Mouse (Mus musculus): Measurements from ENCODE around the gene Pou2f2. TPM values are rescaled to one million over a fixed set of nuclear protein-coding genes. Genes with fewer than 3 reads are reported as not detected.
A peak's percentile ranks its signal among the peaks of the same experiment; 100 is the strongest.

Gene Pou2f2
- polyA plus RNA-seq, 1 experiment from 2014 or later, result 1.0 TPM

GRCm38 (mm10) chr7:25088968-25089367, 90.6 kb downstream of the Pou2f2 start:
- no peak for ATAC-seq
- WGBS, result 22% methylated on average over 11 of the region's 11 CpGs
- no peaks in the 10 kb centered on the region for H3K9me3 ChIP-seq (ENCODE audit: control insufficient read depth, low read length)

DNA sequence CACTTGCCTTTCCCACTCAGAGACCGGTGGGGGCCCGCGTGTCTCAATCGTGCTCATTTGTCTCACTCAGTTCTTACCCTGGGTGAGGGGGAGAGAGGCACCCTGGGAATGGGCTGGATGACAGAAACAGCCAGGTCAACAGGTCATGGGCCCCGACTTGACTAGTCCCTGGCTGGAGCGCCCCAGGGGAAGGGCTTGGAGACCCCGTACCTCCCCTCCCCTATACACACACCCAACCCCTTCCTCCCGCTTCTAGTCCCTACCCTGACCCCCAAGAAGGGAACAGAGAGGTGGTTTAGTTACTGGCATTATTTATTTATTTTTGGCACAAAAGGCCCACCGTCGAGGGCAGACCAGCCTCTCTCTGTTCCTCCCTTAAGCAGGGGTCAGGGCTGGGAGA, 91.0 kb downstream of the Pou2f2 start:
- 19% methylated on average over 10 of the region's 10 CpGs for WGBS
- ATAC-seq, result no peak
- H3K9me3 ChIP-seq (ENCODE audit: control insufficient read depth, low read length), result no peaks in the 10 kb centered on the region
- H3K36me3 ChIP-seq (ENCODE audit: control insufficient read depth, insufficient read depth, low read length), result peaks cover 4% of the 10 kb centered on the region; the same call in 1 of the 2 replicates
- no peak overlapping the region for H3K27ac ChIP-seq (ENCODE audit: low read length)
- 0 out of 2 replicates have a peak overlapping the region, but pooled peaks have one; percentile 9 for H3K9ac ChIP-seq (ENCODE audit: low read depth, low read length)
- no peak overlapping the region for H3K4me2 ChIP-seq (ENCODE audit: low read depth, low read length)
- H3K27me3 ChIP-seq (replicated peaks; ENCODE audit: control insufficient read depth, insufficient read depth, low read length), result no peaks in the 10 kb centered on the region
- peaks cover 8% of the 10 kb centered on the region; the same call in 1 of the 2 replicates for H3K4me1 ChIP-seq (ENCODE audit: control insufficient read depth, insufficient read depth, low read length)
- H3K4me3 ChIP-seq (ENCODE audit: low read length), result no peak overlapping the region

More at GRCm38 (mm10) chr7:25088968-25089367, 90.6 kb downstream of the Pou2f2 start:
- H3K27ac ChIP-seq (ENCODE audit: low read length), result no peak overlapping the region
- H3K9ac ChIP-seq (ENCODE audit: low read depth, low read length), result 0 out of 2 replicates have a peak overlapping the region, but pooled peaks have one; percentile 9
- peaks cover 8% of the 10 kb centered on the region; the same call in 1 of the 2 replicates for H3K4me1 ChIP-seq (ENCODE audit: control insufficient read depth, insufficient read depth, low read length)
- no peaks in the 10 kb centered on the region for H3K27me3 ChIP-seq (replicated peaks; ENCODE audit: control insufficient read depth, insufficient read depth, low read length)
- H3K4me3 ChIP-seq (ENCODE audit: low read length), result no peak overlapping the region
- H3K4me2 ChIP-seq (ENCODE audit: low read depth, low read length), result no peak overlapping the region
- peaks cover under 1% of the 10 kb centered on the region; the same call in 1 of the 2 replicates for H3K36me3 ChIP-seq (ENCODE audit: control insufficient read depth, insufficient read depth, low read length)

DNA sequence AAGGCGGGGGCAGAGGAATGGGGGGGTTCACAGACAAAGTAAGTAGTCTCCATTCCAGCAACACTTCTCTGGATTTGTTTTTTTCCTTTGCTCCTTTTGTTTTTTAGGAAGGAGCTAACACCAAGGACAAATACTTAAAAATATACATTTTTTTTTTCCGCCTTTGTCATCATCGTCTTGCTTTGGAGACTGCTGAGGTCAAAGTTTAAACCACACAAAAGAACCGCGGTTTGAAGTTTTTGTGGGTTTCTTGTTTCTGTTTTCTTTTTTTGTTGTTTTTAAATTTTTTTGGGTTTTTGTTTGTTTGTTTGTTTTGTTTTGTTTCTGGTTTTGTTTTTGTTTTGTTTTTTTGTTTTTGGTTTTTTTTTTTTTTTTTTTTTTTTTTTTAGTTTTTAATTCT, 91.6 kb downstream of the Pou2f2 start:
- Histone ChIP-seq H3K4me2 (ENCODE audit: low read depth, low read length) (no peak overlapping the region), H3K9ac (ENCODE audit: low read depth, low read length) (no peak overlapping the region), H3K4me3 (ENCODE audit: low read length) (no peak overlapping the region), H3K36me3 (ENCODE audit: control insufficient read depth, insufficient read depth, low read length) (peaks cover 5% of the 10 kb centered on the region; the same call in 1 of the 2 replicates), H3K9me3 (ENCODE audit: control insufficient read depth, low read length) (no peaks in the 10 kb centered on the region), H3K27ac (ENCODE audit: low read length) (no peak overlapping the region), H3K4me1 (ENCODE audit: control insufficient read depth, insufficient read depth, low read length) (peaks cover 8% of the 10 kb centered on the region; the same call in 1 of the 2 replicates), H3K27me3 (replicated peaks; ENCODE audit: control insufficient read depth, insufficient read depth, low read length) (no peaks in the 10 kb centered on the region)
- WGBS, result 70% methylated on average over 5 of the region's 5 CpGs
- ATAC-seq, result no peak

- H3K27ac ChIP-seq (ENCODE audit: low read length), result no peak overlapping the region
- H3K36me3 ChIP-seq (ENCODE audit: control insufficient read depth, insufficient read depth, low read length), result peaks cover 11% of the 10 kb centered on the region; the same call in 1 of the 2 replicates
- H3K4me3 ChIP-seq (ENCODE audit: low read length), result no peak overlapping the region
- H3K4me2 ChIP-seq (ENCODE audit: low read depth, low read length), result no peak overlapping the region
- H3K4me1 ChIP-seq (ENCODE audit: control insufficient read depth, insufficient read depth, low read length), result peaks cover 8% of the 10 kb centered on the region; the same call in 1 of the 2 replicates
- H3K9ac ChIP-seq (ENCODE audit: low read depth, low read length), result no peak overlapping the region
- ATAC-seq, result no peak
- H3K9me3 ChIP-seq (ENCODE audit: control insufficient read depth, low read length), result no peaks in the 10 kb centered on the region
- 68% methylated on average over 10 of the region's 10 CpGs for WGBS
- no peaks in the 10 kb centered on the region for H3K27me3 ChIP-seq (replicated peaks; ENCODE audit: control insufficient read depth, insufficient read depth, low read length)
Measured at GRCm38 (mm10) chr7:25087256-25087912, 92.1 kb downstream of the Pou2f2 start.

DNA sequence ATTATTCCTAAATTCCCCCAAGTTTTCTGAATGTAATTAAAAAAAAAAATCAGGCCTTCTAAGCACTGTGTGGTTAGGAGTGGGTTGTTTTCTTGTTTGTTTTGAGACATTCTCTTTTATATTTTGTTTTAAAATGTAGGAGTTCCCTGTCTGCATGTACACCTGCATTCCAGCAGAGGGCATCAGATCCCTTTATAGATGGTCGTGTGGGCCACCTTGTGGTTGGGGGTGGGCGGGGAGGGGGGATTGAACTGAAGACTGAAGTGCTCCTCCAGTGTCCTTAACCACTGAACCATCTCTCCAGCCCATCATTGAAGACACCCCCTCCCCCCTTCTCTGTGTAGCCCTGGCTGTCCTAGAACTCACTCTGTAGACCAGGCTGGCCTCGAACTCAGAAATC, 92.9 kb downstream of the Pou2f2 start:
- no peak for ATAC-seq
- no peak overlapping the region for H3K9ac ChIP-seq (ENCODE audit: low read depth, low read length)
- H3K4me2 ChIP-seq (ENCODE audit: low read depth, low read length), result no peak overlapping the region
- H3K9me3 ChIP-seq (ENCODE audit: control insufficient read depth, low read length), result no peaks in the 10 kb centered on the region
- H3K4me3 ChIP-seq (ENCODE audit: low read length), result no peak overlapping the region
- peaks cover 18% of the 10 kb centered on the region; the same call in 1 of the 2 replicates for H3K36me3 ChIP-seq (ENCODE audit: control insufficient read depth, insufficient read depth, low read length)
- WGBS, result 47% methylated on average over 3 of the region's 3 CpGs
- H3K27ac ChIP-seq (ENCODE audit: low read length), result no peak overlapping the region
- peaks cover 8% of the 10 kb centered on the region; the same call in 1 of the 2 replicates for H3K4me1 ChIP-seq (ENCODE audit: control insufficient read depth, insufficient read depth, low read length)
- no peaks in the 10 kb centered on the region for H3K27me3 ChIP-seq (replicated peaks; ENCODE audit: control insufficient read depth, insufficient read depth, low read length)

GRCm38 (mm10) chr7:25084621-25085020, 94.9 kb downstream of the Pou2f2 start:
- WGBS, result 43% methylated on average over 5 of the region's 5 CpGs
- peak; percentile 68 for ATAC-seq
- Histone ChIP-seq H3K9ac (ENCODE audit: low read depth, low read length) (no peak overlapping the region), H3K27me3 (replicated peaks; ENCODE audit: control insufficient read depth, insufficient read depth, low read length) (no peaks in the 10 kb centered on the region), H3K9me3 (ENCODE audit: control insufficient read depth, low read length) (no peaks in the 10 kb centered on the region), H3K27ac (ENCODE audit: low read length) (0 out of 2 replicates have a peak overlapping the region, but pooled peaks have one; percentile 19), H3K4me1 (ENCODE audit: control insufficient read depth, insufficient read depth, low read length) (peaks cover 8% of the 10 kb centered on the region; the same call in 1 of the 2 replicates), H3K36me3 (ENCODE audit: control insufficient read depth, insufficient read depth, low read length) (peaks cover 36% of the 10 kb centered on the region), H3K4me2 (ENCODE audit: low read depth, low read length) (no peak overlapping the region), H3K4me3 (ENCODE audit: low read length) (no peak overlapping the region)

- 79% methylated on average over 4 of the region's 4 CpGs for WGBS
- ATAC-seq, result no peak
- peaks cover 37% of the 10 kb centered on the region for H3K36me3 ChIP-seq (ENCODE audit: control insufficient read depth, insufficient read depth, low read length)
- H3K4me2 ChIP-seq (ENCODE audit: low read depth, low read length), result no peak overlapping the region
- no peak overlapping the region for H3K27ac ChIP-seq (ENCODE audit: low read length)
- peaks cover 23% of the 10 kb centered on the region for H3K4me1 ChIP-seq (ENCODE audit: control insufficient read depth, insufficient read depth, low read length)
- no peaks in the 10 kb centered on the region for H3K27me3 ChIP-seq (replicated peaks; ENCODE audit: control insufficient read depth, insufficient read depth, low read length)
- H3K9ac ChIP-seq (ENCODE audit: low read depth, low read length), result no peak overlapping the region
- H3K9me3 ChIP-seq (ENCODE audit: control insufficient read depth, low read length), result no peaks in the 10 kb centered on the region
- H3K4me3 ChIP-seq (ENCODE audit: low read length), result no peak overlapping the region
Measured at GRCm38 (mm10) chr7:25082510-25082909, 97.0 kb downstream of the Pou2f2 start.

DNA sequence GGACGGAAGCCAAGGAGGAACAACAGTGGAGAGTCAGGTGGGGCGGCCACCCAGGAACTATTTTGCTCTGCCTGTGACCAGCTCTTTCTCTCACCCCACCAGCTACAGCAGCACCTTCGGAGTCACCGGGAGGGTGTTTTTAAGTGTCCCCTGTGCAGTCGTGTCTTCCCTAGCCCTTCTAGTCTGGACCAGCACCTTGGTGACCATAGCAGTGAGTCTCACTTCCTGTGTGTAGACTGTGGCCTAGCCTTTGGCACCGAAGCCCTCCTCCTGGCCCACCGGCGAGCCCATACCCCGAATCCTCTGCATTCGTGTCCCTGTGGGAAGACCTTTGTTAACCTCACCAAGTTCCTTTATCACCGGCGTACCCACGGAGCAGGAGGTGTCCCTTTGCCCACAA, 99.1 kb downstream of the Pou2f2 start:
- H3K4me2 ChIP-seq (ENCODE audit: low read depth, low read length), result no peak overlapping the region
- H3K4me3 ChIP-seq (ENCODE audit: low read length), result no peak overlapping the region
- H3K27me3 ChIP-seq (replicated peaks; ENCODE audit: control insufficient read depth, insufficient read depth, low read length), result no peaks in the 10 kb centered on the region
- H3K9me3 ChIP-seq (ENCODE audit: control insufficient read depth, low read length), result no peaks in the 10 kb centered on the region
- WGBS, result 95% methylated on average over 13 of the region's 13 CpGs
- H3K36me3 ChIP-seq (ENCODE audit: control insufficient read depth, insufficient read depth, low read length), result peaks cover 37% of the 10 kb centered on the region
- peaks cover 27% of the 10 kb centered on the region for H3K4me1 ChIP-seq (ENCODE audit: control insufficient read depth, insufficient read depth, low read length)
- H3K27ac ChIP-seq (ENCODE audit: low read length), result no peak overlapping the region
- ATAC-seq, result no peak
- no peak overlapping the region for H3K9ac ChIP-seq (ENCODE audit: low read depth, low read length)

DNA sequence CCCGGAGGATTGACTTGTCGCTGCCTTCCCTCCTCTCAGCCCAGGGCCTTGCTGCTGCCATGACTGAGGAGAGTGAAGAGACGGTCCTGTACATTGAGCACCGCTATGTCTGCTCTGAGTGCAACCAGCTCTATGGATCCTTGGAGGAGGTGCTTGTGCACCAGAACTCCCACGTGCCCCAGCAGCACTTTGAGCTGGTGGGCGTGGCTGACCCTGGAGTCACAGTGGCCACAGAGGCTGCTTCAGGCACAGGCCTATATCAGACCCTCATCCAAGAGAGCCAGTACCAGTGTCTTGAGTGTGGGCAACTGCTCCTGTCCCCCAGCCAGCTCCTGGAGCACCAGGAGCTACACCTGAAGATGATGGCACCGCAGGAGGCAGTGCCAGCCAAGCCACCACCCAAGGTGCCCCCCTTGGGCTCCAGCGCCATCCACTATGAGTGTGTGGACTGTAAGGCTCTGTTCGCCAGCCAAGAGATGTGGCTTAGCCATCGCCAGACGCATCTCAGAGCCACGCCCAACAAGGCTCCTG, 100.0 kb downstream of the Pou2f2 start:
- no peak overlapping the region for H3K9ac ChIP-seq (ENCODE audit: low read depth, low read length)
- H3K9me3 ChIP-seq (ENCODE audit: control insufficient read depth, low read length), result no peaks in the 10 kb centered on the region
- 77% methylated on average over 12 of the region's 12 CpGs for WGBS
- no peak for ATAC-seq
- no peak overlapping the region for H3K4me3 ChIP-seq (ENCODE audit: low read length)
- no peaks in the 10 kb centered on the region for H3K27me3 ChIP-seq (replicated peaks; ENCODE audit: control insufficient read depth, insufficient read depth, low read length)
- no peak overlapping the region for H3K27ac ChIP-seq (ENCODE audit: low read length)
- peaks cover 19% of the 10 kb centered on the region for H3K4me1 ChIP-seq (ENCODE audit: control insufficient read depth, insufficient read depth, low read length)
- peaks cover 37% of the 10 kb centered on the region for H3K36me3 ChIP-seq (ENCODE audit: control insufficient read depth, insufficient read depth, low read length)
- no peak overlapping the region for H3K4me2 ChIP-seq (ENCODE audit: low read depth, low read length)

All from intestine, embryonic 16.5 days (tissue).